Mouse (Mus musculus) forebrain, embryonic 12.5 days (tissue): Measurements from ENCODE around the gene Enpp5. TPM values are rescaled to one million over a fixed set of nuclear protein-coding genes. Genes with fewer than 3 reads are reported as not detected.

Experiments used
- ATAC-seq: fragments of 200-750 bp; cut with Nextera tagmentation; 2 replicates; pipeline ENCODE4 v1.8.0; 2017; ENCODE audit warnings: moderate TSS enrichment; ENCODE audit not compliant: low FRiP score
- H3K27ac ChIP-seq: fragments of 300-500 bp; sonication (generic); 2 replicates; pipeline ENCODE4 v1.5.1; 2016; ENCODE audit warnings: mild to moderate bottlenecking
- H3K27me3 ChIP-seq: fragments of 300-500 bp; sonication (generic); 2 replicates; pipeline ENCODE4 v1.6.1; 2016; ENCODE audit warnings: mild to moderate bottlenecking
- H3K36me3 ChIP-seq: fragments of 300-500 bp; sonication (generic); replicated peaks from 2 replicates; pipeline ENCODE4 v1.6.1; 2016; ENCODE audit warnings: mild to moderate bottlenecking
- H3K4me1 ChIP-seq: fragments of 300-500 bp; sonication (generic); 2 replicates; pipeline ENCODE4 v1.6.1; 2016
- H3K4me2 ChIP-seq: fragments of 300-500 bp; sonication (generic); 2 replicates; pipeline ENCODE4 v1.6.1; 2016; ENCODE audit warnings: mild to moderate bottlenecking, moderate library complexity
- H3K4me3 ChIP-seq: fragments of 300-500 bp; sonication (generic); replicated peaks from 2 replicates; pipeline ENCODE4 v1.5.1; 2016; ENCODE audit warnings: mild to moderate bottlenecking
- H3K9ac ChIP-seq: fragments of 300-500 bp; sonication (generic); 2 replicates; pipeline ENCODE4 v1.6.1; 2016; ENCODE audit warnings: mild to moderate bottlenecking
- H3K9me3 ChIP-seq: fragments of 300-500 bp; sonication (generic); 2 replicates; pipeline ENCODE4 v1.6.1; 2016
- WGBS: fragments of 180-500 bp; shearing (Covaris S2); methylation state at CpG from one replicate; pipeline ENCODE4 v1.1.7; 2016; 5-methylcytosine and 5-hydroxymethylcytosine counted together
- polyA plus RNA-seq: library from polyadenylated mRNA; unstranded; fragments of >200 nt; fragmentation: Nextera tagmentation; extraction: Ambion mirVana; gene quantifications from 2 replicates; pipeline ENCODE4 v1.2.1, GENCODE M21; 2016

Gene Enpp5
- polyA plus RNA-seq, 1 experiment from 2014 or later: 25.9 TPM

DNA sequence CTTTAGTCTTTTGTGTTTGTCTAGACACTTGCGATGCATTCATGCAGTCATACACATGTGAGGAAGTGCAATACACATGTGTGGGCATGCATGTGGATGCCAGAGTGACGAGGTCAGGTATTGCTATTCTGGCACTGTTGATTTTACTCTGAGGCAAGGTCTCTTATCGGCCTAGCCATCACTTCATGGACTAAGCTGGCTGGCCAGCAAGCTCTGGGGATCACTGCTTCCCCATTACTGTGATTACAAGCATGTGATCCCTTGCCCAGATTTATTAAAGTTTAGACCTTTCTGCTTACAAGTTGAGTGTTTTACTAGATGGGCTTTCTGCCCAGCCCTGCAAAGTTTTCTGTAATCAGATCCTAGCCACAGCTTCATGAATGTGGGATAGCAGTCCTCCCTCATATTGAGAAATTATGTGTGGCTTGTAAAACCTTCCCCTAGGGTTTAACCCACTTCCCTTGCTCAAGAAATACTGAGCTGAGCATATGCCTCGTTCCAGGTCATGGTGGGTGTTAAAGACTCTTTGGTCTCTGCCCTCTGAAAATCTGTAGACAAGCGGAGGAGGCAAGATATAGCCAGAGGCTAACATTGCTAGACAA lies 17.2 kb upstream of the Enpp5 start:
- H3K4me3 ChIP-seq: no peak overlapping the region
- H3K36me3 ChIP-seq: no peaks in the 10 kb centered on the region
- H3K9ac ChIP-seq: no peak overlapping the region
- ATAC-seq: no peak
- H3K27ac ChIP-seq: no peak overlapping the region
- 81% methylated on average over 5 of the region's 5 CpGs for WGBS
- H3K9me3 ChIP-seq: no peaks in the 10 kb centered on the region
- no peak overlapping the region for H3K4me2 ChIP-seq
- no peaks in the 10 kb centered on the region for H3K27me3 ChIP-seq
- H3K4me1 ChIP-seq: no peaks in the 10 kb centered on the region

DNA sequence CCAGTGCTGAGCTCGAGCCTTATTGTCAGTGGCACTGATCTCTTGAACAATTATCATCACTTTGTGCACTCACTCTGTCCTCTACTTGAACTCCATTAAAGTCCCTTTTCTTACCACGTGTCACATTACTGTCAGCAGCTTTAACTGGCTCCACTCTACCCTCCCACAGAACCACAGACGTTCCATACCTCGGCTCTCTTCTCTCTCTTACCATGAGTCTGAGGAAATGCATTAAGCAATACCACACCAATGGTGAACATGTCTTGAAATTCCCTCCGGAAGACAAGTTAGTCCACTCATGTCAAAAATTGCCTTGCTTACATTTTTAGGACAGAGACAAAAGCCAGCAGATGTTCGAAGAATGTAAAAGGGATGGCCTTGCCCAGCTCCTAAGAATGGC lies 9.7 kb upstream of the Enpp5 start:
- Histone ChIP-seq H3K9ac (no peak overlapping the region), H3K4me1 (no peaks in the 10 kb centered on the region), H3K4me3 (no peak overlapping the region), H3K27me3 (no peaks in the 10 kb centered on the region), H3K4me2 (no peak overlapping the region), H3K9me3 (no peaks in the 10 kb centered on the region), H3K36me3 (no peaks in the 10 kb centered on the region), H3K27ac (no peak overlapping the region)
- ATAC-seq: no peak
- WGBS: 75% methylated on average over 6 of the region's 6 CpGs

DNA sequence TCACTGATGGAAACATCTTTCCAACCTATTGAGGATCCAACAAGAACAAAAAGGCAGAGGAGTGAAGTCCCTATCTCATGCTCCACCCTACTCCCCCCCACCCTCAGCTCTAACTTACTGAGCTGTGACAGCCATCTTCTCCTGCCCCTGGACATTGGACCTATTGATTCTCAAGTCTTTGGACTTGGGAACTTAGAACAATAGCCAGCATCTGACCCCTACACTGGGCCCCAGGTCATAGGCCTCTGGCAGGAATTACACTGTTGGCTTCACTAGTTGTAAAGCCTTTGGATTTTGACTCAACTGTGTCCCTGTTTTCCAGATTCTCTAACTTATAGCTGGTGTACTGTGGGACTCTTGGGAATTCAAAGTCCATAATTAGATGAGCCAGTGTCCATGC lies 6.9 kb upstream of the Enpp5 start:
- H3K9ac ChIP-seq: no peak overlapping the region
- no peak overlapping the region for H3K27ac ChIP-seq
- no peaks in the 10 kb centered on the region for H3K36me3 ChIP-seq
- H3K4me3 ChIP-seq: no peak overlapping the region
- no peak overlapping the region for H3K4me2 ChIP-seq
- no peaks in the 10 kb centered on the region for H3K9me3 ChIP-seq
- no peak for ATAC-seq
- no peaks in the 10 kb centered on the region for H3K4me1 ChIP-seq
- no peaks in the 10 kb centered on the region for H3K27me3 ChIP-seq

DNA sequence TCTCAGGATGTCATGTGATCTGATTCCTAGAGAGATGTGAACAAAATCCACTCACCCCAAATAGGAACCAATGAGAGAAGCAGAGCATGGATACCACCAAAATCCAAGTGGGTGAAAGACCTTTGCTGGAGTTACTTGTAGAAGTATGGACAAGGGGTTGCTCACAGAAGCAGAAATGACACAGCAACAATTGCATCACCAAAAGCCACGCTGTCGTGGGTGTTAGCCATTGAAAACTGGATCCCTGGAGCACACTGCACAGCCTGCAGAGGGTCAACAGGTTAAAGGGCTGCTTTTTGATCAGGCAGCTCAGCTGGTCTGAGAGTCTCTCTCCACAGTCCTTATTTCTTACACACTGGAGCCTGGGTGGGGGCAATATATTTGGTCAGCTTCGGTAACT lies 3.0 kb upstream of the Enpp5 start:
- Histone ChIP-seq H3K27me3 (0 out of 2 replicates have a peak, but pooled peaks cover 5% of the 10 kb centered on the region), H3K4me1 (0 out of 2 replicates have a peak, but pooled peaks cover 4% of the 10 kb centered on the region), H3K27ac (no peak overlapping the region), H3K9me3 (no peaks in the 10 kb centered on the region), H3K36me3 (no peaks in the 10 kb centered on the region), H3K9ac (no peak overlapping the region), H3K4me3 (no peak overlapping the region), H3K4me2 (no peak overlapping the region)
- no peak for ATAC-seq
- 78% methylated on average over 3 of the region's 3 CpGs for WGBS

DNA sequence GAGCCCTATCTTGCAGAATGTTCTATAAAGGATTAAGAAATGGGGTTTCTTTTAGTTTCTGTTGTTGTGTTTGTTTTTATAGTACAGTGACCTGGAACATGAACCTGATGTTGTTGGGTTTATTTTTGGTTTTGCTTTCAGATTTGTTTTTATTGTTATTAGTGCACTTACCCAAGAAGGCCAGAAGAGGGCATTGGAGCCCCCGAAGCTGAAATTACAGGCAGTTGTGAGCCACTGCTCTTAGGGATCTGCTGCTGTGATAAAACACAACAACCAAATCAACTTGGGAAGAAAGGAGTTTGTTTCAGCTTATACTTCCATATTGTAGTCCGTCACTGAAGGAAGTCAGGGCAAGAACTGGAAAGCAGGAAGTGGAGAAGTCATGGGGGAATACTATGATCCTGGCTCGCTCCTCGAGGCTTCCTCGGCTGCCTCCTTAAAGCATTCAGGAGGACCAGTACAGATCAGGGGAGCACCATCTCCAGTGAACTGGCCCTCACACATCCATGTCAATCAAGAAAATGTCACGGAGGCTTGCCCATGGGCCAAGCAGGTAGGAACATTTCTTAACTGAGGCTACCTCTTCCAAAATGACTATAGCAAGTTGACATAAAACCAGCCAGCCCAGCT lies 2.4 kb upstream of the Enpp5 start:
- WGBS: 57% methylated on average over 6 of the region's 6 CpGs
- no peak for ATAC-seq

DNA sequence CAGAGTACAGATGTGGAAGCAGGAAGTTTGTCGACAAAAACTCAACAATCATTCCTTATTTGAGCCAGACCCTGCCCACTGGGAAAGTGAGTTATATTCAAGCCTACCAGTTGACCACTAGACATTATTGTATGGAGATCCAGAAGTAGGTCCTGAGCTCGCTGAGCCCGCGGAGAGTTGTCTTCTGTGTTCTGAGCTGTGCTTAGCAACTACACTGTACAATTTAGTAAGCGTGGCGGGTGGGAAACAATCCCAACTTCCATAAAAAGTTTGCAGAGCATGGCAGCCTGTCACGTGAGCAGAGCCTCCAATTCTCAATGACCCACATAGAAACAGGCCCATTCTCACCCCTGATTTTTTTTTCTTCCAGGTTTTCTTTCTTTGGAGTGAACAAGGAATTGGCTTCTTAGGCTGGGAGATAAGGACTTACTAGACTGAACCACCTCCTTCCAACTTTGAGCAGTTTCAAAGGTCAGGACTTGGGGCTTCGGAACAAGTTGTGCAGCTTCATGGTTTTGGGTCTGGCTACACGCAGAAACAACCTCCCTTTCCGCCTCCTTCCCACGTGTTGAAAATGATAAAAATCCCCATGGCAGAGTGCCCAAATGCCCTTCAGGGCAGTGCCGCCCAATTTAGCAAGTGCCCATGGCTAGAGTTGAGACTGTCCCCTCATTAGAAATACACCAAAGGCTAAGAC lies 1.3 kb upstream of the Enpp5 start:
- Histone ChIP-seq H3K9ac (no peak overlapping the region), H3K4me3 (no peak overlapping the region), H3K27me3 (0 out of 2 replicates have a peak, but pooled peaks cover 5% of the 10 kb centered on the region), H3K36me3 (no peaks in the 10 kb centered on the region; the same call in none of the 2 replicates), H3K4me1 (0 out of 2 replicates have a peak, but pooled peaks cover 4% of the 10 kb centered on the region), H3K4me2 (no peak overlapping the region), H3K9me3 (no peaks in the 10 kb centered on the region), H3K27ac (no peak overlapping the region)
- 88% methylated on average over 12 of the region's 12 CpGs for WGBS
- no peak for ATAC-seq

More for the DNA sequence above, 2.4 kb upstream of the Enpp5 start:
- H3K27me3 ChIP-seq: 0 out of 2 replicates have a peak, but pooled peaks cover 5% of the 10 kb centered on the region
- H3K4me3 ChIP-seq: no peak overlapping the region
- no peaks in the 10 kb centered on the region for H3K9me3 ChIP-seq
- H3K9ac ChIP-seq: no peak overlapping the region
- no peak overlapping the region for H3K27ac ChIP-seq
- no peak overlapping the region for H3K4me2 ChIP-seq
- H3K36me3 ChIP-seq: no peaks in the 10 kb centered on the region; the same call in 1 of the 2 replicates
- H3K4me1 ChIP-seq: 0 out of 2 replicates have a peak, but pooled peaks cover 4% of the 10 kb centered on the region

GRCm38 (mm10) chr17:44077843-44078160 lies 811 bp upstream of the Enpp5 start:
- Histone ChIP-seq H3K4me3 (no peak overlapping the region), H3K4me1 (0 out of 2 replicates have a peak, but pooled peaks cover 4% of the 10 kb centered on the region), H3K4me2 (no peak overlapping the region), H3K36me3 (no peaks in the 10 kb centered on the region; the same call in none of the 2 replicates), H3K9me3 (no peaks in the 10 kb centered on the region), H3K27me3 (0 out of 2 replicates have a peak, but pooled peaks cover 5% of the 10 kb centered on the region), H3K27ac (no peak overlapping the region), H3K9ac (no peak overlapping the region)
- ATAC-seq: no peak
- WGBS: 59% methylated on average over 2 of the region's 2 CpGs

- WGBS: 85% methylated on average over 4 of the region's 4 CpGs
- Histone ChIP-seq H3K27me3 (no peaks in the 10 kb centered on the region), H3K36me3 (peaks cover 5% of the 10 kb centered on the region), H3K9me3 (no peaks in the 10 kb centered on the region), H3K27ac (no peak overlapping the region), H3K9ac (no peak overlapping the region), H3K4me2 (no peak overlapping the region), H3K4me1 (0 out of 2 replicates have a peak, but pooled peaks cover 4% of the 10 kb centered on the region), H3K4me3 (no peak overlapping the region)
- ATAC-seq: no peak
Measured at GRCm38 (mm10) chr17:44083156-44083555, 4.5 kb downstream of the Enpp5 start.

DNA sequence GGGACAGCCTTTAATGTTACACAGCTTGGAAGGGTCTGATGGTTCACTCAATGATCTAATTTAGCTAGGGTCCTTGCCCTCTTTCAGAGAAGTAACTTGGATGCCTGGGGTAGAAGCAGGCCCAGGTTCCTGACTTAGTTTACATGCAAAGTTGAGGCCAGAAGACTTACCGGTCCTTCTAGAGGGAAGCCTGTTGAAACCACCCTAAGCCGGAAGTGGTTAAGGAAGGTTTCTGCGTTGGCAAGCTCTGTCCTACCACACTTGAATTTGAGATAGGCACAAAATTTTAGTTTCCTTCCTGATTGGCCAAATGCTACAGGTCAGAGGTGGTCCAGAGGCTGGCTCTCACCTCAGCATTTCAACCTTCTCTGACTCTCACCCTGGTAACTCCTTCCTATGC lies 9.6 kb downstream of the Enpp5 start:
- no peak overlapping the region for H3K27ac ChIP-seq
- 94% methylated on average over 3 of the region's 3 CpGs for WGBS
- no peaks in the 10 kb centered on the region for H3K4me1 ChIP-seq
- no peaks in the 10 kb centered on the region for H3K27me3 ChIP-seq
- no peak overlapping the region for H3K4me3 ChIP-seq
- no peak for ATAC-seq
- H3K4me2 ChIP-seq: no peak overlapping the region
- peaks cover 5% of the 10 kb centered on the region; the same call in 1 of the 2 replicates for H3K36me3 ChIP-seq
- H3K9ac ChIP-seq: no peak overlapping the region
- no peaks in the 10 kb centered on the region for H3K9me3 ChIP-seq

DNA sequence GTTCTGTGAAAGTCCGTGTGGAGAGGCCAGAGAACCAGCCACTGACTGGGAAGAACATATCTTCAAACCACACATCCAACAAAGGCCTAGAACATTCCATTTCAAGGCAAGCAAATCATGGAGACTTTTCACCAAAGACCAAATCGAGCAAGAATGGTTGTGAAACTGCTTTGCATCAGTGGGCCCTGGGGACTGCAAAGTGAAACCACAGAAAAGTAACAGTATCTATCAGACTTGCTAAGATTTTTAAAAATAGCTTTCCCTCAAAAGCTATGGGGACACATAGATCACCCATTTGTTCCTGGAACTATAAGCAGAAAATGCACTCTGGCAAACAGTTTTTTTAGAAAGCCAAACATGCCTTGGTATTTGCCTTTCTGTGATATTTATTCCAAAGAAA lies 12.3 kb downstream of the Enpp5 start:
- H3K9ac ChIP-seq: no peak overlapping the region
- H3K36me3 ChIP-seq: no peaks in the 10 kb centered on the region
- ATAC-seq: no peak
- H3K27me3 ChIP-seq: no peaks in the 10 kb centered on the region
- no peak overlapping the region for H3K4me3 ChIP-seq
- no peaks in the 10 kb centered on the region for H3K4me1 ChIP-seq
- no peak overlapping the region for H3K27ac ChIP-seq
- H3K9me3 ChIP-seq: no peaks in the 10 kb centered on the region
- WGBS: 88% methylated on average over 2 of the region's 2 CpGs
- H3K4me2 ChIP-seq: no peak overlapping the region

- Histone ChIP-seq H3K9me3 (no peaks in the 10 kb centered on the region), H3K9ac (no peak overlapping the region), H3K4me1 (no peaks in the 10 kb centered on the region), H3K27ac (no peak overlapping the region), H3K4me3 (no peak overlapping the region), H3K27me3 (no peaks in the 10 kb centered on the region), H3K4me2 (no peak overlapping the region), H3K36me3 (no peaks in the 10 kb centered on the region)
- 38% methylated on average over 2 of the region's 2 CpGs for WGBS
- ATAC-seq: no peak
Measured at GRCm38 (mm10) chr17:44091512-44091911, 12.9 kb downstream of the Enpp5 start.

GRCm38 (mm10) chr17:44100486-44100885 lies 21.9 kb downstream of the Enpp5 start:
- no peak overlapping the region for H3K4me2 ChIP-seq
- no peaks in the 10 kb centered on the region for H3K9me3 ChIP-seq
- 85% methylated on average over 4 of the region's 4 CpGs for WGBS
- no peaks in the 10 kb centered on the region for H3K27me3 ChIP-seq
- H3K27ac ChIP-seq: no peak overlapping the region
- no peak overlapping the region for H3K9ac ChIP-seq
- H3K36me3 ChIP-seq: no peaks in the 10 kb centered on the region; the same call in 1 of the 2 replicates
- no peak overlapping the region for H3K4me3 ChIP-seq
- peaks cover 7% of the 10 kb centered on the region for H3K4me1 ChIP-seq
- no peak for ATAC-seq
